Mouse (Mus musculus) right cerebral cortex, postnatal 4 days (tissue): Measurements from ENCODE around the gene Upf1.

Source experiments
- DNase-seq: peaks from one replicate; pipeline ENCODE4 v3.0.0-alpha.2; 2022

Upf1 gene

DNA sequence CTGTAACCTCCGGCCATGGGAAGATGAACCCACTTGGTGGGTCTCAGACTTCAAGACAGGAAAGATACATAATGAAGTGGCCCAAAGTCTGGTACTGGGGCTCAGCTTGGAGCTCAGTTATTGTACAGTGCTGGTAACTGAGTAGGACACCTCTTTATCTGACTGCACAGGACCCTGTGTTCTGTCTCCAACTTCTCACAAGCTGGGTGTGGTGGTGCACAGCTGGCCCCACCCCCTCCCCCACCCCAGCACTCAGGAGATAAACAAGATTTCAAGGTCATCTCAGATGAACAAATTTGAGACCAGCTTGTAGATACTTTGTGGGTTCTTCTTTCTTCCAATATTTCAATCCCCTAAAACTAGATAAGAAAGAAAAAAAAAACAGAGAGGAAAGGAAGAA is 3.0 kb upstream of the Upf1 start:
- no peak for DNase-seq

DNA sequence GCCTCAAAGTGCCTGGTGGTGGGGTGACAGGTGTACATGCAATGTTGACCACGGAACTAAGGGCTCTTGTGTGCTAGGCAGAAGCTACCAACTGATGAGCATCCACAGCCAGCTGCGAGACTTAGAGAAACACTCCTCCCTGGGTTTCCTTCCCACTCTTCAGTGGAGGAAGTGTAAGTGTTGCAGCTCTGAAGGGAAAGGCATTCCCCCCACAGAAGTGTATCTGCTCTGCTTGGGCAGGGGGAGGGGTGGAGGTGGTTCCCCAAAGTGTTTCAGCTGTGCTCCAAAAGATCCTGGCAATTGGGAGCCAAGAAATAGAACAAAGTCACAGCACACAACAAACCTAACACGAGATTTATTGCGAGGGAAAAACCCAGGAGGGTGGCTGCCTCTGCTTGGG is 926 bp upstream of the Upf1 start:
- no peak for DNase-seq

DNA sequence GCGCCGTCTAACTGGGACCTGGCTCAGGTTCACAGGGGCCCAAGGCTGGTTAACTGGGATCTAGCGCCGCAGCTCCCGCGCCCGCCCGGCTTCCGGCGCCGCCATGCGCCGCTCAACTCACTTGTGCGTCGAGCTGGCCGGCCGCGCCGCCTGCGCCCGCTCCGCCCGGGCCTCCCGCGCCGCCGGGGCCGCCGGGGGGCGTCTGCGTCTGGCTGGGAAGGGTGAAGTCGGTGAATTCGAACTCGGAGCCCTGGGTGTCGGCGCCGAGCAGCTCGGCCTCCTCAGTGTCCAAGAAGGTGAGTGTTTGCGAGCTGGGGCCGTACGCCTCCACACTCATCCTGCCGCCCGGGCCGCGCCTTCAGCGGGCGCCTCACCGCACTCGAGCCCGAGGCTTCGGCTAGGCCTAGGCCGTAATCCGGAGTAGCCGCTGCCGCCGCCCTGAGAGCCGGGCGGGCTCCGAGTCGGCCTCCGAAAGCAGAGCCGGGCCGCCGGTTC is 374 bp downstream of the Upf1 start:
- no peak for DNase-seq

DNA sequence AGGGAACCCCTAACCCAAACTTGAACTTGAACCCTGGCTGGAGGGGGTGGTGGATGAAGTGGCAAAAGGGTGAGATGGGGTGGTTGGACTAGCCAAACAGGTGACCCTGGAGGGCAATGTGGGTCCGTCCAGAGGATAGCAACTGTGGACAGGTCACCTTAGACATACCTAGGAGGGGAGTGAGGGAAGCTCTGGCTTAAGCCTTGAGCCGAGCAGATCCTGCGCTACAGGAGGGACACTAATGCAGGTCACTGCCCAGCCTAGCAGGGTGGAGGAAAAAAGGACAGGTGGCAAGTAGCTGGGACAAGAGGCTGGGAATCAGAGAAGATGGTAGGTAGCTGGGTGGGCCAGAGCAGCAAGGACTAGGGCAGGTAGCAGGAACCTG is 1.1 kb downstream of the Upf1 start:
- no peak for DNase-seq

DNA sequence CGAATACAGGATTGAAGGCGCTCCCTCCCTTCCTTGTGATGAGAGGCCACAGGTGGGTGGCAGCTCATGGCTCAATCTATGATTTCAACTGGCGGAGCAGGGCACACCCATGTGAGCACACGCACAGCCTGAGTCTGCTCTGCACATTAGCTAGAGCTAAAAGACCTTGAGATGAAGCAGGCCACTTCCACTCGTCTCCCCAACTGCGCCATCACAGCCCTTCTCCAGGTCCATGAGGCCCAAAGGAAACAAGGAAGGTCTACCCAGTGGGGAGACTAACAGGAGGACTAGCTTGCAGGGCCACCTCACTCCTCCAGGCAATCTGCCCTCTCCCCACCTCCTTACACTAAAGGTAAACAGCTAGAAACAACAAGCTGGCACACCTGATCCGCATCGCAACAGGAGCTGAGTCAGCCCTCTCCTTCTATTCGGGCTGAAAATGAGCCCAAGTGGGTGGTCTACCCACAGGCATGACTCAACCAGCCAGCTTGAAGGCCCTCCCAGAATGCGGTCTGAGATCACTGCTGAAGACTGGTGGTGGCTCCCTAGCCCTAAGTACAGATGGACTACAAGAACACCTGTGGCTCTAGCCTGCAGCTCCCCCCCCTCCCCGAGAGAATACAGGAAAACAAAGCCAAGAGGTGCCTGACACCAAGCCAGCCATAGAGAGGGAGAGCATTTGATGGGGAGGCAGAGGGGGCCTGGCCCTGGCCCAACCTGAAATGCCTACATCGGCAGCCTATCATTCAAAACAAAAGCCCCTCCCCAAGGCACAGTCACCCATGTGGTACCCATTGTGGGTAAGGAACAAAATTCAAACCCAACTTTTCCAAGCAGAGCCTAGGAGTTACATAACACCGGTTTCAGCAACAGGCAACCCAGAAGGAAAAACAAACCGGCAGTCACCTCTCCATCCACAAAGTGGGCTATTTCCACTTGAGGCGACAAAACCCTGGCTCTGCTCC is 1.8 kb downstream of the Upf1 start:
- DNase-seq, result no peak

DNA sequence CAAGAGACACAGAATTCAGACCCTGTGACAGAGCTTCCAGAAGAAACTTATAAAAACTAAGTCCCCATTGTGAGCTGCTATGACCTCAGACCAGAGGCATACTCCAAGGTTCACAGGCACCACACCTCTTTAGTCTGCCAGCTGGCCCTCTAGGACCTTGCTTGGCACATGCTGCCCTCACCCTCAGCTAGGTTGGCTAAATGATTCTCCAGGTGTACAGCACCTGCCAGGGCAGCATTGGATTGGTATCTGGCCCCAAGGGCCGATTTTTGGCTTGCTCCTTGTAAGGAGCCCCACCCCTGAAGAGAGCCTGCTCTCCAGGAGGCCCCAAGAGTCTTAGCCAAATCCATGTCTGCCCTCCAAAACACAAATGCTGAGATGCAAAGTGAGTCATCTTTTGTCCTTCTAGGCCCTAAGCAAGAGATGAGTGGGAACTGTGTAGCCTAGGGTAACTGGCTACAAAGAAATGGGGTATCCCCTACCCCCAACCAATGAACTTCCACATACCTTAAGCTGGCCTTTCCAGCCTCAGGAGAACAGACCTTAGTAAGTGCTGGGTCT is 5.1 kb downstream of the Upf1 start:
- no peak for DNase-seq

DNA sequence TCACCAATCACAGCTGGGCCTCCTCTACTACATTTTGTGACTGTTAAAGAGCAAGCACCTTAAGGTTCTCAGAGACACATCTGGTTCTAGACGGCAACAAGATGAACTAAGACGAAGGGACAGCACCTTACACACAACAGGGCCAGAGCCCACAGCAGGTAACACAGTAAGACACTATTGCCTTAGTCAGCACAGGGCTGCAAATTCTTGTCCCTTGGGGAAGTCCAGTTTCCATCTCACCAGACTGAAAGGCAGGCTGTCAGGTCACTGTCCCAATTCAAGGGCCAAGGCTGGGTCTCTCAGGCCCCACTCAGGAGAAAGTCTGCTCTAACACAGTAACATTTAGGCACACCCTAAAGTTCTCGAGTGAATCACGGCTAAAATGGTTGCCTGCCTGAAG is 5.6 kb downstream of the Upf1 start:
- no peak for DNase-seq

DNA sequence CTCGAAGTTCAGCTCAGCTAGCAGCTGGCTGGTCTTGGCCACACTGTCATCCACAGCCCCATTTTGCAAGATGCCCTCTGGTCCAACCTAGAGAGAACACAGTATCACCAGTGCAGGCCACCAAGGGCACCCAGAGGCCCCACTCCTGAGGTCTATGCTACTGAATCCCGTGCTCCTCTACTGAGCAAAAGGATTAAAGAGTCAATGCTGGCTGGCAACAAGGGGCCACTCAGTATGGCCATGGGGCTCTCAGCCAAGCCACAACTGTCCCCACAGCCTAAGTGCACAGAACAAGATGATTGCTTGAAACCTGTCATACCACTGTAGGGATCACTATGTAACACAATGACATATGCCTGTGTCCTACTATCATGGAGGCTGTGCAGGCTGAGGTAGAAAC is 8.8 kb downstream of the Upf1 start:
- DNase-seq, result no peak

DNA sequence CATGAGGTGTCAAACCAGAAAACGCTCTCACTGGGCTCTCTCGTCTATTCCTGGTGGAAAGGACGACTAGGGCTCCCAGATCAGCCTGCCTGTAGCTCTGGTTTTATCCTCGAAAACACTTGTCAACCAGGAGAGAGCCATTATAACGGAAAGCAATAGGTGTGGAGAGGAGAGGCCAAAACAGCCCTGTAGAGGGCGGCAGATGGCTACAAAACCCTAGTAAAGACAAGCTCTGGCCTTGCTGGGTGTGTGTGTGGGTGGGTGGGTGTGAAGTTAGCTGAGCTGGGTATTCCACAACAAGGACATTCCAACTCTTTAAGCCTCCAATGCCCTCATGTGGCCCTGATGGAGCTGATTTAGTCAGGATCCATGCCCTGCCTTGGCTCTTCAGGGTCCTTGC is 9.4 kb downstream of the Upf1 start:
- peak; percentile 45 for DNase-seq

DNA sequence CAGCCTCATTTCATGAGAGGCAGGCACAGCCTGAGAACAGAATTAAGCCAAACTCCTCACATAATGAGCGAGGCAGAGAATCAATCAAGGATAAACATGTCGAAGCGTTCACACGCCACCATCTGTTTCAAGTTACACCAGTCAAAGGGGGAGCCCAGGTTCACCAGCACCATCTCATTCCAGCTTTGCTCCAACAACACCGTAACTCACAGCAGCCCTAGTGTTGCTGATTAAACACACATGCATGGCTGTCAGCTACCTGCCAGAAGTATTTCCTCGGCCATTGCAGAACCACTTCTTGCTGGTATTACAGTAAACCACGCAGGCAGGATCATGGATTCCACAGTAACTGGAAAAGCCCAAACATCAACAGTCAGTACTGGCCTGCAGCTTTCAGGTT is 10.0 kb downstream of the Upf1 start:
- no peak for DNase-seq

DNA sequence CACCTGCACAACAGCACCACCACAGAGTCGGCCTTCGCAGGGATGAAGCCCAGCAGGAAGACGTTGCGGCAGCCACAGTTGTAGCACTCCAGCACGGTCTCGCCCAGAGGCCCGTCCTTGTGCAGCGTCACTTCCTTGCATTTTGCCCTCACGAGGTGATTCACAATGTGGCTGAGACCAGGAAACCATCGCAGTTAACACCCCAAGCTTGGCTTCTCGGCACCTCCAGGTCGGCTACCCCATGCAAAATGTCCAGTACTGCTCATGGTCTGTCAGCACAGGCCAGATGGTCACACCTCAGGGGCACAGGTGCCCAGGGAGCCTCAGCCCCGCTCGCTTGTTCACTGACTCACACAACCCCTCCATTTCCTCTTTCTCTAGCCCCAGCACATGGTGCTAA is 11.1 kb downstream of the Upf1 start:
- DNase-seq, result no peak

DNA sequence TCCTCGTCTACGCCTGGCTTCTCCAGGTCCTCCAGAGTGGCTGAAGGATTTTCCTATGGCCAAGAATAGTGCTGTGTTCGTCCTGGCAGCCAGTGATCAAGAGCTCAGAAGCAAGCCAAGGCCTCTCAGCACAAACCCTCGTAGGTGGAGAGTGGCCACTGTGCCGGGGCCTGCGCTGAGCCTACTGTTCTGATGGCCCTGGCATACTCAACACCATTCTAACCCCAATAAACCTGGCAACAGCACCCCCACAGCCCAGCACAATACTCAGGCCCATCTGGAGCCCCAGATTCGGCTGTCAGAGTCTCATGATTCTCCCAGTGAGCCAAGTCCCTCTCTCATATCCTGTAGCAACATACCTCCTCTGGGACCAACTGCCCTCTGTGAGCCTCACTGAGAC is 12.4 kb downstream of the Upf1 start:
- no peak for DNase-seq

DNA sequence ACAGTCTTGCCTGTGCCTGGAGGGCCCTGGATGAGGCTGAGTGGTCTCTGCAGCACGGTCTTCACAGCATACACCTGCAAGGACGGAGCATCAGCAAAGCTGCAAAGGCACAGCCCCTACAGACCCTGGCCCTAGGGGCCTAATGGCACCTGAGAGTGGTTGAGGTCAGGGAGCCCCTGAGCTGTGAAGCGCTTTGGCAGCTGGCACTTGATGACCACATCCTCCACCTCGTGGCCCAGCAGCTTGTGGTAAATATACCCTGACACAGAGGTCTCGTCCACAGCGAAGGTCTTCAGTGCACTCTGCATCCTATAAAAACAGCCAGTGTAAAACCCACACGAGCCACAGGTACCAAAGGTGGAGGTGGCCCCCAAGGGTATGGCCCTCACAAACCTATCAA is 14.1 kb downstream of the Upf1 start:
- DNase-seq, result no peak

DNA sequence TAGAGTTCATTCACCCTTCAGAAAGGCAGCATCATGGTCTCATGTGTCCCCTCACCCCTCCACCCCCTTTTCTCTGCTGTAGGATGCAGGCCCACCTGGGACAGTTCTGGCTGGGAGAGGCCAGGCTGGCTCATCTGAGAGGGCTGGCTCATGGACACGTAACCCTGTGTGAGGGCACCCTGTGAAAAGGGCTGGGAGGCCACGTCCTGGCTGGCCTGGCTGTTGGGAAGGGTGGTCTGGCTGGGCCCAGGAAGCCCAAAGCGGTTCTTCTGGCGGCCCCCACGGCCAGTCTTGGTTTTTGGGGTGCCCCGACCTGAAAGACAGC is 20.2 kb downstream of the Upf1 start:
- no peak for DNase-seq

DNA sequence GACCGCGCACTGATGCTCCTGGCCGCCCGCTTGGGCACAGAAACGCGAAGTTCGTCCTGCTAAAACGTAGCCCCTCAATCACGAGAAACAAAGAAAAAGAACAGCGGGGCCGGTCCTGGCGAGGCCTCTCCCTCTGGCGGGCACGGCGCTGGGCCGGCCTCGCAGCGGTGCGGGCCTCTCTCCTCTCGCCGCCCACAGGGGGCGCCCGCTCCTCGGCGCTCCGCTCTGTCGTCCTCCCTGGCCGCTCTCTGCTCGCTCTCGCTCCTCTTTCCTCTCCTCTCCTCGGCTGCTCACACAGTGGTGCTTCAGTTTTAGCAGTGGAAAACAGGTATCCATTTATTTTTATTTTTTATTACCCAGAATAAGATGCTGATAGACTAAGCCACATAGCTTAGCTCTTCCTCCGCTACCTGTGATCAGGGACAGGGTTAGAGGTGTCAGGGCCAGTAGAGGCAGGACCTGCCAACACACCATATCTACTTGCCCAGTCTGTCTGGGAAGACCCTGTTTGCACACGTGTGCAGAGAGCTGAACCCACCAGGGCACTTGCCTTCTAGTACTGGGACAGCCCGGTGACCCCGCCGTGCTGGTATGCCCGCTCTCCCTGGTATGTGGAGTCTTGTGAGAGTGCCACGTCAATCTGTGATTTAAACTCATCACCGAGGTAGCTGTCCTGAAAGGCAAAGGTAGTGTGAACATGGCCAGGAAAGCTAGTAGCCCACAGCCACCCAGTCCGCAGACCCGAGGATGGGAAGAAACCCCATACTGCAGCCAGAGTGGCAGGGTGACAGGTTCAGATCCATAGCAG is 20.8 kb downstream of the Upf1 start:
- peak; percentile 87 for DNase-seq

DNA sequence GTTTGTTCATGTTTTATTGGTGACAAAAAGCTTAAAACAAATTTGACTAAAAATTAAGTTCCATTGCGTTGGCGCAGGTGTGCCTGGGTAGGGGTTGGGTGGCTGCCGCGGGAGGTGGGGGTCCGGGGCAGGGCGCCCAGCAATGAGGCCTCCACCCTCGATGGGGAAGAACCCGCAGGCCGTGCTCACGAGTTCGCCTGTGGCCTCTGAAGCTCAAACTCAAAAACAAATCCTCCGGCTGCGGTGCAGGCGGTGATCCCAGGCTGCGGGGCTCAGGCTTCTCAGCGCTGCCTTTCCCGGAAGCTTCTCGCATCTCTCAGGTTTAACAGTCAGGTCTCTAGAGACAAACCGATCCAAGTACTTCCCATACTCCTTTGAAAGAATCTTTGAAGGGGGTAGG is 21.6 kb downstream of the Upf1 start:
- peak; percentile 33 for DNase-seq

DNA sequence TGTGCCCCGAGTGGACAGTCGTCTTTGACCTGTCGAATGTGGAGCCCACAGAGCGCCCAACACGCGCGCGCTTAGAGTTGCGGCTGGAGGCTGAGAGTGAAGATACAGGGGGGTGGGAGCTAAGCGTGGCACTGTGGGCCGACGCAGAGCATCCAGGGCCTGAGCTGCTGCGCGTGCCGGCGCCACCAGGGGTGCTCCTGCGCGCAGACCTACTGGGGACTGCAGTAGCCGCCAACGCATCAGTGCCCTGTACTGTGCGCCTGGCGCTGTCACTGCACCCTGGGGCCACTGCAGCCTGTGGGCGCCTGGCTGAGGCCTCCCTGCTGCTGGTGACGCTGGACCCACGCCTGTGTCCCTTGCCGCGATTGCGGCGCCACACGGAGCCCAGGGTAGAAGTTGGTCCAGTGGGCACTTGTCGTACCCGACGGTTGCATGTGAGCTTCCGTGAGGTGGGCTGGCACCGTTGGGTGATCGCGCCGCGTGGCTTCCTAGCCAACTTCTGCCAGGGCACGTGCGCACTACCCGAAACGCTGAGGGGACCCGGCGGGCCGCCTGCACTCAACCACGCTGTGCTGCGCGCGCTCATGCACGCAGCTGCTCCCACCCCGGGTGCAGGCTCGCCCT is 22.2 kb downstream of the Upf1 start:
- peak; percentile 77 for DNase-seq

DNA sequence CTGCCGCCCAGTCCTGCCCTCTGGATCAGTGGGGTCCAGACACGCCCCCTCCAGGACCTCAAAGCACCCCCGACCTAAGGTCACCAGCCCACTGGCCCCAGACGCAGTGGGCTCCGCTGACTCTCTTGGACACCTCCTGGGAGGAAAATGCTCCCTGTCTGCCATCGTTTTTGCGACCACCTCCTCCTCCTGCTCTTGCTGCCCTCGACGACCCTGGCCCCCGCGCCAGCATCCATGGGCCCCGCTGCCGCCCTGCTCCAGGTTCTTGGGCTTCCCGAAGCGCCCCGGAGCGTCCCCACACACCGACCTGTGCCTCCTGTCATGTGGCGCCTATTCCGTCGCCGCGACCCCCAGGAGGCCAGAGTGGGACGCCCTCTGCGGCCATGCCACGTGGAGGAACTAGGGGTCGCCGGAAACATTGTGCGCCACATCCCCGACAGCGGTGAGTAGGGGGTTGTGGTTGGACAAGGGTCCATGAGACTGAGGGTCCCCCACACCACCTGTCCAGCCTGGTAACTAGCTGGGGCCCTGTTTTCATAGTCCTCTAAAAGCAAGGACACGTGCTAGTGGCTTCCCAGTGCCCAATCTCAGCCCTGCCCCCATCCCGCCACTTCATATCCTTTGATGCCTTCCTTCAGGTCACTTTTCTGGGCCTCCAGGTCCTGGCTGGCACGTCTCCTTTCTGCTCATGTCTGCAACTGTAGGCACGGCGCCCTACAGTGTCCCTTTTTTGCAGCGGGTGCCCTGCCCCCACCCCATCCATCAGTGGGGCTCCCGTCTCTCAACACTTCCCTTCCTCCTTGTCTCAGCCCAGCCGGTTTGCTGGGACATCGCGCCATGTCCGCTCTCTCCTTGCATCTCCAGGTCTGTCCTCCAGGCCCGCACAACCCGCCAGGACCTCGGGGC is 23.0 kb downstream of the Upf1 start:
- DNase-seq, result peak; percentile 49

DNA sequence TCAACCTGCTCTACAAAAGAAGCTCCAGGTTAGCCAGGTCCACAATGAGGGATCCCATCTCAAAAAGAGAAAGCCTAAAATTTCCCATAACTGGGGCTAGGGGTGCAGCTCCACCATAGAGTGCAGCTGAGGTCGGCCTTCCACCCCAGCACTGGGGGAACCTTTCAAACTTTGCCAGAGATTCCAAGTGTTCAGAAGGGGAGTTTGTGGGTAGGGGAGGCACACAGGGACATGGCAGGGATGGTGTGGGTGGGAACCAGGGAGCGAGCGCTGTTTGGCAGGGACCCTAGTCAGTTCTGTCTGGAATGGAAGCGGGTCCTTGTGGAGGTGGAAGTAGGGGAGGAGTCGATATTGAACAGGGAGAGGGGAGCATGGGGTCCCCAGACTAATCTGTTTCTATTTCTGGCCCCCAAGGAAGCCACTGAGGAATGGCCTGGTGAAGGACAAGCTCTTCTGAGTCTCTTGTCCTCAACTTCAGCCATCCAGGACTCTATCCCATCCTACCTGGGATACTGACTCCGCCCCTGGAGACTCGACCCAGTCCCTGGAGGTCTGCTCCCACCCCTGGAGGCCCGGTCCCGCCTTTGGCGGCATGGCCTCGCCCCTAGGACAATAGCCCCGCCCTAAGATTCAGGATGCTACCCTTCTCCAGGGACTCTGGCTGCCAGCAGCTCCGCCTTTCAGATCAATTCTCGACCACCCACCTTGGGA is 23.8 kb downstream of the Upf1 start, which contains the start of gene Gdf1:
Gdf1 (plus strand) TSS at position 694 of the 711 bp plus-strand sequence.
- no peak for DNase-seq

DNA sequence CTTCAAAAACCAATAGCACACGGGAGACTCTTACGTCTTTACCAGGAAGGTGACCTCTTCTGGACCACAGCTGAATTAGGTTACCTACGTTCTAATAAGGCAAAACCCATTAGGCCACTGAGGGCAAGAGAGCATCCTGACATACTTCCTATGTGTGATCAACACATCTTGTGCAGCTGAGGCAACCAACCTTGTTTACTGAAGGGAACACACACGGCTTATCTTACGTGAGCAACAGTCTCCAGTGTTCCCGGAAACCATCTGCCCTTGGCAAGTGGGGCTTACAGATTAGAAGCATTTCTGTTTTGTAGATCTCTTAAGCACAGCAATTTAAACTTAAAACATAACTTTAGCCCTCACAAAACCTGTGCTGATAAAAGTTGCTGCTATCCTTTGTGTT is 25.6 kb downstream of the Upf1 start:
- DNase-seq, result no peak

DNA sequence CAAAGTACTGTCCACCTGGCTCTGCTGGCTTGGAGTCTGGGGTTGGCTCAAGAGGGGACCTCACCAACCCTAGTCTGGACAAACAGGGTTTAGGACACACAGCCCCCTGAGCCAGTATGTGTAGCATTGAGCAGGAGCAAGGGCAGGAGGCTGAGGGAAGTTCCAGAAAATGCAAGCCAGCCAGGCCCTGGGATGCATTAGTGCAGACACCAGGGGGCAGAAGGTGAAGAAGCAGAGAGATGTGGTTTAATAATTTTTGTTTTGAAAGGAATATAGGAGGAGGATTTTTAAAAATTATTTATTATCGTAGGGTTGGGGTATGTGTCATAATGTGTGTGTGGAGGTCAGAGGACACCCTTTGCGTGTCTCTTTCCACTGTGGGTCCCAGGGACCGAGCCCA is 29.4 kb downstream of the Upf1 start:
- DNase-seq, result no peak
